Mouse (Mus musculus): Measurements from ENCODE around the gene Col15a1.

Gene Col15a1

GRCm38 (mm10) chr4:47272452-47273130, 64.6 kb downstream of the Col15a1 start:
- DNase-seq (ENCODE audit: low read depth, low spot score): peak; percentile 73

- DNase-seq (ENCODE audit: low read depth, low spot score): peak; percentile 65
These were observed 65.8 kb downstream of the Col15a1 start for GRCm38 (mm10) chr4:47273795-47274194.

- DNase-seq (ENCODE audit: low read depth, low spot score): no peak
These were observed 67.0 kb downstream of the Col15a1 start for GRCm38 (mm10) chr4:47274911-47275310.

- DNase-seq (ENCODE audit: low read depth, low spot score): no peak
These were observed 70.4 kb downstream of the Col15a1 start for GRCm38 (mm10) chr4:47278397-47278796.

GRCm38 (mm10) chr4:47279085-47279707, 71.2 kb downstream of the Col15a1 start:
- DNase-seq (ENCODE audit: low read depth, low spot score): peak; percentile 45

GRCm38 (mm10) chr4:47280126-47280525, 72.2 kb downstream of the Col15a1 start:
- DNase-seq (ENCODE audit: low read depth, low spot score): peak; percentile 71

- DNase-seq (ENCODE audit: low read depth, low spot score): peak; percentile 60
These were observed 74.1 kb downstream of the Col15a1 start for GRCm38 (mm10) chr4:47281920-47282682.

GRCm38 (mm10) chr4:47284311-47284710, 76.3 kb downstream of the Col15a1 start:
- peak; percentile 67 for DNase-seq (ENCODE audit: low read depth, low spot score)

- no peak for DNase-seq (ENCODE audit: low read depth, low spot score)
These were observed 76.9 kb downstream of the Col15a1 start for GRCm38 (mm10) chr4:47284874-47285273.

GRCm38 (mm10) chr4:47286599-47287147, 78.7 kb downstream of the Col15a1 start:
- DNase-seq (ENCODE audit: low read depth, low spot score): no peak

GRCm38 (mm10) chr4:47287468-47287867, 79.5 kb downstream of the Col15a1 start:
- DNase-seq (ENCODE audit: low read depth, low spot score): no peak

GRCm38 (mm10) chr4:47288306-47288705, 80.3 kb downstream of the Col15a1 start:
- no peak for DNase-seq (ENCODE audit: low read depth, low spot score)

GRCm38 (mm10) chr4:47289526-47289925, 81.6 kb downstream of the Col15a1 start:
- DNase-seq (ENCODE audit: low read depth, low spot score): no peak

GRCm38 (mm10) chr4:47290448-47290847, 82.5 kb downstream of the Col15a1 start:
- DNase-seq (ENCODE audit: low read depth, low spot score): no peak

GRCm38 (mm10) chr4:47291013-47291412, 83.1 kb downstream of the Col15a1 start:
- DNase-seq (ENCODE audit: low read depth, low spot score): peak; percentile 93

GRCm38 (mm10) chr4:47292956-47293355, 85.0 kb downstream of the Col15a1 start:
- DNase-seq (ENCODE audit: low read depth, low spot score): no peak

- DNase-seq (ENCODE audit: low read depth, low spot score): peak; percentile 92
These were observed 86.0 kb downstream of the Col15a1 start for GRCm38 (mm10) chr4:47293771-47294543.

- no peak for DNase-seq (ENCODE audit: low read depth, low spot score)
These were observed 86.6 kb downstream of the Col15a1 start for GRCm38 (mm10) chr4:47294544-47295070.

- DNase-seq (ENCODE audit: low read depth, low spot score): peak; percentile 73
These were observed 87.6 kb downstream of the Col15a1 start for GRCm38 (mm10) chr4:47295547-47295946.

- DNase-seq (ENCODE audit: low read depth, low spot score): no peak
These were observed 92.7 kb downstream of the Col15a1 start for GRCm38 (mm10) chr4:47300701-47301100.

GRCm38 (mm10) chr4:47302610-47303009, 94.6 kb downstream of the Col15a1 start:
- no peak for DNase-seq (ENCODE audit: low read depth, low spot score)

All from brain, adult 2 months (tissue).